Mouse (Mus musculus): ENCODE results near the gene Cdc25a. TPM values are rescaled to one million over a fixed set of nuclear protein-coding genes. Genes with fewer than 3 reads are reported as not detected.

Cdc25a gene
- polyA plus RNA-seq, 1 experiment = 6.1 TPM

DNA sequence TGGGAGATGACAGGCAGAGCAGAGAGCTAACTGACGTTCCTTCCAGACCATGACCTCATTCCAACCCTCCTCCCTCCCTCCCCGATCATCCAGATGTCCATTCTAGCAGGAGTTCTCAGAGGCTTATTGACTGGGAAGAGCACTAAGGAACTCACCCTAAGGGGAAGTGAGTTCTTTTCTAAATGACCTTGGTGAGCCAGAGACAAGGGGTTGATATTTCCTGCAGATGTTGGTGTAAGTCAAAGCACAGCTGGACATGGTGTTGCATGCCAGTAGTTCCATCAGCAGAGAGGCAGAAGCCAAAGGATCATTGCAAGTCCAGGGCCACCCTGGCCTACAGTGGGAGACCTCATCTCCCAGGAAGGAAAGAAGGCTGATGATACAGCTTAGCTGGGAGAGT, 22.6 kb downstream of the Cdc25a start:
- peaks cover 8% of the 10 kb centered on the region for H3K36me3 ChIP-seq (ENCODE audit: control insufficient read depth, insufficient read depth)
- H3K27me3 ChIP-seq (ENCODE audit: control insufficient read depth, insufficient read depth, insufficient read length) = no peaks in the 10 kb centered on the region
- no peak overlapping the region for H3K4me3 ChIP-seq
- H3K4me2 ChIP-seq (ENCODE audit: low read depth) = no peak overlapping the region
- H3ac ChIP-seq (ENCODE audit: control insufficient read depth, insufficient read length) = no peak overlapping the region
- TF ChIP-seq TCF3 (IDR thresholded peaks at IDR 0.05; ENCODE audit: insufficient read length, low read depth) (no peak), REST (IDR thresholded peaks at IDR 0.05; ENCODE audit: insufficient read depth, insufficient read length) (no peak), MYOD1 (IDR thresholded peaks at IDR 0.05; ENCODE audit: control insufficient read depth in 1 of 3, insufficient read length in 2 of 3, low read depth in 2 of 3) (no peak), MYOG (IDR thresholded peaks at IDR 0.05; ENCODE audit: control insufficient read depth in 1 of 3, insufficient read depth in 1 of 3, insufficient read length in 2 of 3, low read depth in 2 of 3) (no peak), TCF12 (IDR thresholded peaks at IDR 0.05; ENCODE audit: insufficient read depth, poor library complexity, severe bottlenecking) (no peak), USF1 (IDR thresholded peaks at IDR 0.05; ENCODE audit: low read depth) (no peak), CEBPB (IDR thresholded peaks at IDR 0.05; ENCODE audit: insufficient read depth, poor library complexity, severe bottlenecking) (no peak), SRF (IDR thresholded peaks at IDR 0.05; ENCODE audit: control insufficient read depth, insufficient read length, low read depth) (no peak), E2F4 (IDR thresholded peaks at IDR 0.05; ENCODE audit: insufficient read depth) (no peak), POLR2A (IDR thresholded peaks at IDR 0.05; ENCODE audit: insufficient read length, low read depth) (no peak), POLR2AphosphoS2 (IDR thresholded peaks at IDR 0.05; ENCODE audit: insufficient read length, low read depth) (no peak), MAX (IDR thresholded peaks at IDR 0.05; ENCODE audit: low read depth) (no peak)
- no peaks in the 10 kb centered on the region for H3K79me2 ChIP-seq (ENCODE audit: control insufficient read depth, insufficient read depth)

DNA sequence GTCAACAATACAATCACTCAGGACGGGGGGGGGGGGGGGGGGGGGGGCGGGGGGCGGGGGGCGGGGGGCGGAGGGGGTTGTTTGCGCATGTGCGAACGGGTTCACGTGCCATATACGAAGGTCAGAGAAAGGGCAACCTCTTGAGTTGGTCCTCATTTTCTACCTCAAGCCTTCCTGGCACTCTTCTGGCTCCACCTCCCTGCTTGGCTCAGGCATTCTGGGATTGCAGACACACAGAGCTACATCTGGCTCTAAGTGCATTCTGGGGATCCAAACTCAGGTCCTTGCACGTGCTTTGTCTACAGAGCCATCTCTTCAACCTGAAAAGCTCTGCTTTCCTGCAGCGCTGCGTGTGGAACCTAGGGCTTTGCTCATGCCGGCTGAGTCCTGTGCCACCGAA, 24.0 kb downstream of the Cdc25a start:
- H3K4me3 ChIP-seq = no peak overlapping the region
- no peak overlapping the region for H3ac ChIP-seq (ENCODE audit: control insufficient read depth, insufficient read length)
- H3K27me3 ChIP-seq (ENCODE audit: control insufficient read depth, insufficient read depth, insufficient read length) = no peaks in the 10 kb centered on the region
- TF ChIP-seq CEBPB (IDR thresholded peaks at IDR 0.05; ENCODE audit: insufficient read depth, poor library complexity, severe bottlenecking) (no peak), REST (IDR thresholded peaks at IDR 0.05; ENCODE audit: insufficient read depth, insufficient read length) (no peak), SRF (IDR thresholded peaks at IDR 0.05; ENCODE audit: control insufficient read depth, insufficient read length, low read depth) (no peak), MYOD1 (IDR thresholded peaks at IDR 0.05; ENCODE audit: control insufficient read depth in 1 of 3, insufficient read length in 2 of 3, low read depth in 2 of 3) (no peak), USF1 (IDR thresholded peaks at IDR 0.05; ENCODE audit: low read depth) (no peak), MYOG (IDR thresholded peaks at IDR 0.05; ENCODE audit: control insufficient read depth in 1 of 3, insufficient read depth in 1 of 3, insufficient read length in 2 of 3, low read depth in 2 of 3) (no peak), MAX (IDR thresholded peaks at IDR 0.05; ENCODE audit: low read depth) (no peak), POLR2AphosphoS2 (IDR thresholded peaks at IDR 0.05; ENCODE audit: insufficient read length, low read depth) (no peak), TCF3 (IDR thresholded peaks at IDR 0.05; ENCODE audit: insufficient read length, low read depth) (no peak), POLR2A (IDR thresholded peaks at IDR 0.05; ENCODE audit: insufficient read length, low read depth) (no peak), E2F4 (IDR thresholded peaks at IDR 0.05; ENCODE audit: insufficient read depth) (no peak), TCF12 (IDR thresholded peaks at IDR 0.05; ENCODE audit: insufficient read depth, poor library complexity, severe bottlenecking) (no peak)
- no peak overlapping the region for H3K4me2 ChIP-seq (ENCODE audit: low read depth)
- no peaks in the 10 kb centered on the region for H3K36me3 ChIP-seq (ENCODE audit: control insufficient read depth, insufficient read depth)
- H3K79me2 ChIP-seq (ENCODE audit: control insufficient read depth, insufficient read depth) = no peaks in the 10 kb centered on the region

DNA sequence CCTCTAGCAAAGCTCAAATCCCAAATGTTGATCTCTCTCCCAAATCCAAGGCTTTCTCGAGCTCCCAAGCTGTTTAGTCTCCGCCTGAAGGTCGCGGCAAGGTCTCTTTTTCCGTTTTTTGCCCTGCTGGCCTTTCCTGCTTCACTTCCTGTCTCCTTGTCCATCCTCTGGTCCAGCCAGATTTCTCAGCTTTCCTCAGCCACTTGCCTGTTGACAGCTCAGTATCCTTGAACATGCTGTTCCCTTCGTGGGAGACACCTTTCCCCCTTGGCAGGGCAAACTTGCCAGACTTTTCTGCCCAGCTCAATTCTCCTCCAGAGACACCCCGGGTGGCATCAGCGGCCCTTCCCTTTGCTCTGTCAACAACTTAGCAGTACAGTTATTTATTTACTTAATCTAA, 24.4 kb downstream of the Cdc25a start:
- no peak for TF ChIP-seq TCF12 (IDR thresholded peaks at IDR 0.05; ENCODE audit: insufficient read depth, poor library complexity, severe bottlenecking)
- no peak for TF ChIP-seq TCF3 (IDR thresholded peaks at IDR 0.05; ENCODE audit: insufficient read length, low read depth)
- TF ChIP-seq USF1 (IDR thresholded peaks at IDR 0.05; ENCODE audit: low read depth) = no peak
- TF ChIP-seq CEBPB (IDR thresholded peaks at IDR 0.05; ENCODE audit: insufficient read depth, poor library complexity, severe bottlenecking) = no peak
- no peak for TF ChIP-seq MYOG (IDR thresholded peaks at IDR 0.05; ENCODE audit: control insufficient read depth in 1 of 3, insufficient read depth in 1 of 3, insufficient read length in 2 of 3, low read depth in 2 of 3)
- TF ChIP-seq MAX (IDR thresholded peaks at IDR 0.05; ENCODE audit: low read depth) = no peak
- no peak for TF ChIP-seq POLR2A (IDR thresholded peaks at IDR 0.05; ENCODE audit: insufficient read length, low read depth)
- TF ChIP-seq POLR2AphosphoS2 (IDR thresholded peaks at IDR 0.05; ENCODE audit: insufficient read length, low read depth) = no peak
- TF ChIP-seq SRF (IDR thresholded peaks at IDR 0.05; ENCODE audit: control insufficient read depth, insufficient read length, low read depth) = no peak
- TF ChIP-seq E2F4 (IDR thresholded peaks at IDR 0.05; ENCODE audit: insufficient read depth) = no peak
- Histone ChIP-seq H3ac (ENCODE audit: control insufficient read depth, insufficient read length) (no peak overlapping the region), H3K4me3 (no peak overlapping the region), H3K79me2 (ENCODE audit: control insufficient read depth, insufficient read depth) (no peaks in the 10 kb centered on the region), H3K4me2 (ENCODE audit: low read depth) (no peak overlapping the region), H3K27me3 (ENCODE audit: control insufficient read depth, insufficient read depth, insufficient read length) (no peaks in the 10 kb centered on the region), H3K36me3 (ENCODE audit: control insufficient read depth, insufficient read depth) (no peaks in the 10 kb centered on the region)

DNA sequence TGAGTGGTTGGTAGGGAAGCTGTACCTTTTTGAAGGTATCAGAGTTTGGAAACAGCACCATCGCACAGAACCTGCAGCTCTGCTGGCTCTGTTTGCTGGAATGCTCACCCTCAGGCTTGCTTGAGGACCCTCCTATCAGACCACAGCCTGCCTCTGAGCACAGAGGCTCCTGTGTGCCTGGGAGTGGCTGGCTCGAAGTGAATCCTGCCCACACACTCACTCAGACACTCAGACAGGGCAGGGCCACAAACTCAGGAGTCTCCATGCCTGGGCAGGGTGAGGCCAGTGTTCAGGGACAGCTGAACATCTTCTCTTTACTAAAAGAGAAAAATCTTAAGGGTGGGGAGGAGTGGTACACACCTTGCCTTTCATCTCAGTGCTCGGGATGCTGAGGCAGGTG, 25.2 kb downstream of the Cdc25a start:
- Histone ChIP-seq H3ac (ENCODE audit: control insufficient read depth, insufficient read length) (no peak overlapping the region), H3K4me2 (ENCODE audit: low read depth) (no peak overlapping the region), H3K4me3 (no peak overlapping the region), H3K36me3 (ENCODE audit: control insufficient read depth, insufficient read depth) (no peaks in the 10 kb centered on the region), H3K79me2 (ENCODE audit: control insufficient read depth, insufficient read depth) (no peaks in the 10 kb centered on the region), H3K27me3 (ENCODE audit: control insufficient read depth, insufficient read depth, insufficient read length) (no peaks in the 10 kb centered on the region)
- TF ChIP-seq REST (IDR thresholded peaks at IDR 0.05; ENCODE audit: insufficient read depth, insufficient read length) (no peak), E2F4 (IDR thresholded peaks at IDR 0.05; ENCODE audit: insufficient read depth) (no peak), MYOG (IDR thresholded peaks at IDR 0.05; ENCODE audit: control insufficient read depth in 1 of 3, insufficient read depth in 1 of 3, insufficient read length in 2 of 3, low read depth in 2 of 3) (peak in 1 of 3 experiments; percentile 37)

DNA sequence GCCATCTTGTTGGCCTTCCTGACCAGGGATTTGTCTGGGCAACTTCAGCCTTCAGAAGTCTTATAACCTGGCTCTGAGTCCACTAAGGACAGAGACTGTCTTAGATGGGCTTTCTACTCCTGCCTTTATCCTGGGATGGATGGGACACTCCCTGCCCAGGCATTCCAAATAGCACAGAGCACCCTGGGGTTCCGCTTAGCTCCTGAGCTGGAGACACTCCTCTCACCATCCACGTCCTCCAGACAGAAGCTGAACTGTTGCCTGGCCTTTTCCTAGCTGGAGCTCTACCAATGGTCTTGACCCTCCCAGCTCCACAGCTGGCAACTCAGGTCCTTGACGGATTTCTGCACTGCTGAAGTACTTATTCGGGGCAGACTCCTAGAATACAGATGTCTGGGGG, 26.9 kb downstream of the Cdc25a start:
- Histone ChIP-seq H3K27me3 (ENCODE audit: control insufficient read depth, insufficient read depth, insufficient read length) (no peaks in the 10 kb centered on the region), H3K79me2 (ENCODE audit: control insufficient read depth, insufficient read depth) (no peaks in the 10 kb centered on the region)
- TF ChIP-seq SRF (IDR thresholded peaks at IDR 0.05; ENCODE audit: control insufficient read depth, insufficient read length, low read depth) (no peak), REST (IDR thresholded peaks at IDR 0.05; ENCODE audit: insufficient read depth, insufficient read length) (no peak), POLR2A (IDR thresholded peaks at IDR 0.05; ENCODE audit: insufficient read length, low read depth) (no peak), TCF12 (IDR thresholded peaks at IDR 0.05; ENCODE audit: insufficient read depth, poor library complexity, severe bottlenecking) (no peak), TCF3 (IDR thresholded peaks at IDR 0.05; ENCODE audit: insufficient read length, low read depth) (no peak), USF1 (IDR thresholded peaks at IDR 0.05; ENCODE audit: low read depth) (no peak), POLR2AphosphoS2 (IDR thresholded peaks at IDR 0.05; ENCODE audit: insufficient read length, low read depth) (no peak)

More for the DNA sequence above, 26.9 kb downstream of the Cdc25a start:
- H3K4me3 ChIP-seq = no peak overlapping the region
- no peak overlapping the region for H3ac ChIP-seq (ENCODE audit: control insufficient read depth, insufficient read length)
- no peaks in the 10 kb centered on the region for H3K36me3 ChIP-seq (ENCODE audit: control insufficient read depth, insufficient read depth)
- peak overlapping the region; percentile 40 for H3K4me2 ChIP-seq (ENCODE audit: low read depth)
